Mouse (Mus musculus): ENCODE data around the gene Ywhaq.

DNA sequence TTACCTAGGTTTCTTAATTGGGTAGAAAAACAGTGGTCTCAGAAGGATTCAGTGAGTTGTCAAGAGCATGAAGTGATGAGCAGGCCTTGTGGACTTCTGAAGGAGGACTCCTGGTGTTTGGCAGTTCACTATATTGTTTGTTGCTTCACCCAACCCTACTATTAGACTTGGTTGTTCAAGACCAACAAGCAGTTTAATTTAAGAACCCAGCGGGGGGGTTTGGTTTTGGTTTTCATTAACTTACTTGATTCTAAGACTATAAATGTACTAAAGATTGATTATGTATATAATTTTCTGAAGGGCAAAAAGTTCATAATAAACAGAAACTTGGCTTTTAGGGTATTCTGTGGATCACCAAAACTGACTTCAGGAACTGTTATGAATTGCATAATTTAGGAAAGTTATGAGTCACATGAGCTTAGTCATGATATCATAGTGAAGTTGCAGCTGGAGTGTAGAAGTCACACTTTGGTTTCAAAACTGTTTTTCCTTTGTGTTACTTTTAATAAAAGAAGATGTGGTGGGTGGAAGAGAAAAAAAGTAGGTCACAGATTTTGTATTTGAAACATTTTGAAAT, 47.3 kb downstream of the Ywhaq start:
- TF ChIP-seq POLR2A (IDR thresholded peaks at IDR 0.05; ENCODE audit: insufficient read depth, low read depth, low read length) (no peak), CTCF (IDR thresholded peaks at IDR 0.05) (no peak), EP300 (IDR thresholded peaks at IDR 0.05; ENCODE audit: insufficient read depth, low read depth, low read length) (no peak)

Data from heart, adult 2 months (tissue).